Mouse (Mus musculus): ENCODE data around the gene Rhox8.
"Not testable (repeated sequence)": the region's sequence is repeated elsewhere in the genome, so short reads cannot be mapped to it uniquely, and the experiment has no call there.

DNA sequence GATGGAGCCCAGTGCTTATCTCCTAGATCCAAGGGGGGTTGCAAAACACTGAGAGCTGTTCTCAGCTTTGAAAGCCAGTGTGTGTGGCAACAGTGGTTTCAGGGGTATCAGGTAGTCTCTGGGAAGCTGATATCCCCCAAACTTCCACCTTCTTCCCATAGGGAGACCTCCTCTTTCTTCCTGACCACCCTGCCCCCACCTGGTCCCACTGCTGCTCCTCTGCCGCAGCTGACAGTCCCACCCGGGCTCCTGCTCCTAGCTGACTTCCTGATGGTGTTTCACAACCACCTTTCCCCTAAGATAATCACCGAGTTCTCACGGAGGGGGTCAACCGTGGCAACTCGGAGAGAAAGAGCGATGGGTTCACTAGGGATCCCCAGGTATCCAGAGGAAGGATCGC is 47.4 kb downstream of the Rhox8 start, which contains the start of gene Rhox7a:
- TF ChIP-seq GATA1 (IDR thresholded peaks at IDR 0.05; ENCODE audit: borderline replicate concordance, low read length); FLI1 (IDR thresholded peaks at IDR 0.05; ENCODE audit: low read length): not testable (repeated sequence)
